Mouse (Mus musculus) gonadal fat pad, adult 2 months (tissue): ENCODE results near the gene Ncoa6. TPM values are rescaled to one million over a fixed set of nuclear protein-coding genes. Genes with fewer than 3 reads are reported as not detected.
"Not testable (repeated sequence)": the region's sequence is repeated elsewhere in the genome, so short reads cannot be mapped to it uniquely, and the experiment has no call there.

Source experiments
- DNase-seq: peaks from one replicate; pipeline ENCODE4 v3.0.0-alpha.2; 2012; ENCODE audit warnings: low read depth
- polyA plus RNA-seq: library from polyadenylated mRNA; depleted of rRNA; stranded (reverse); fragments of >200 nt; gene quantifications from 2 replicates; pipeline ENCODE4 v1.2.3, GENCODE M21; 2012; rRNA removed

The Ncoa6 gene
- 33.7 and 66.1 TPM in 2 replicates for polyA plus RNA-seq

DNA sequence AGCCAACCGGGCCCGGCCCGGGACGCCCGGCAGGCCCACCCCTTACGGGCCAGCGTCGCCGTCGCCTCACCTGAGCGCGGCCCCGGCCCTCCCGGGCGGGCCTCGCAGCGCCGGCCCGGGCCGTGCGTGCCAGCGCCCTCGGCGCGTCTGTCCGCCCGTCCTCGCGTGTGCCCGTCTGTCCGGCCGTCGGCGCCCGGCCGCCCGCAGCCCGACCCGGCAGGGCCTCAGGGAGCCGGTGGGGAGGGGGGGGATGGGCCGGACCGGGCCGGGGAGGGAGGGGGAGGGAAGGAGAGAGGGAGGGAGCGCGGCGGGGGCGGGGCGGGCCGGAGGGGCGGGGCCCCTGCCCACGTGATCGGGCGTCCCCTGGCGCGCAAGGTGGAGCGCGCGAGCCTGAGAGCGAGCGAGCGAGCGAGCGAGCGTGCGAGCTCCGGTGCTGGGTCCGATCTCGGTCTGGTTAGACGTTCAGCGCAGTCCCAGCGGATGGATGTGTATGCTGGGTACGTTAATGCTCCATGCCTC is at the start of gene Ncoa6:
Gene Ncoa6, minus strand, starts transcription at position 325 of the 519 bp plus-strand sequence.
- no peak for DNase-seq

DNA sequence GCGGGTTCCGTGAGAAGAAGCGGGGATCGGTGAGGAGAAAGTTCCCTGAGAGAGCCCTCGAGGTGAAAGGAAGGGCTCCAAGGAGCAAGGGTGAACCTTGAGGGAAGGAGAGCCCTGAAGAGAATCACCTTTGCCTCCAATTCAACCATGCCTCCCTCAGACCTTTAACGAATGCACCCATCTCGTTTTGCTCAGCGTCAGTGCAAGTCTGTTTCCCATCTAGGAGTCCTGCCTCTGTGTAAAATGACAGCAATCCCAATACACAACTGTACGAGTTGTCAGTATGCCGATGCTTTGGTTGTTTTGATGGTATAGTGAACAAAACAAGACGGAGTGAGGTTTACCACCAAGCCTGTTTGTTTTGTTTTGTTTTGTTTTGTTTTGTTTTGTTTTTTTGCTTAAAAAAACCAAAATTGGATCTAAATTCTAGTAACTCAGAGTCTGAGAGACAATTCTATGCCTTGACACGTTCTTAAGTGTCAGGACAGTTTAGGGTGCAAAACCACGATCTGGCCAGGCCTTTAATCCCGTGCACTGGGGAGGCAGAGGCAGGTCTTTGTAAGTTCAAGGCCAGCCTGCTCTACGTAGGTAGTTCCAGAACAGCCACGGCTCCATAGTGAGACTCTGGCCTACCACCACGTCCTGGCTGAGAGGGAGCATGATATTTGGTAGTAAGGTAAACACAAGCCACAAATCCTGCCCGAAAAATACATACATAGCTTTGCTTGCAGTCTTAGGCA is 45.0 kb upstream of the Ncoa6 start:
- no peak for DNase-seq

DNA sequence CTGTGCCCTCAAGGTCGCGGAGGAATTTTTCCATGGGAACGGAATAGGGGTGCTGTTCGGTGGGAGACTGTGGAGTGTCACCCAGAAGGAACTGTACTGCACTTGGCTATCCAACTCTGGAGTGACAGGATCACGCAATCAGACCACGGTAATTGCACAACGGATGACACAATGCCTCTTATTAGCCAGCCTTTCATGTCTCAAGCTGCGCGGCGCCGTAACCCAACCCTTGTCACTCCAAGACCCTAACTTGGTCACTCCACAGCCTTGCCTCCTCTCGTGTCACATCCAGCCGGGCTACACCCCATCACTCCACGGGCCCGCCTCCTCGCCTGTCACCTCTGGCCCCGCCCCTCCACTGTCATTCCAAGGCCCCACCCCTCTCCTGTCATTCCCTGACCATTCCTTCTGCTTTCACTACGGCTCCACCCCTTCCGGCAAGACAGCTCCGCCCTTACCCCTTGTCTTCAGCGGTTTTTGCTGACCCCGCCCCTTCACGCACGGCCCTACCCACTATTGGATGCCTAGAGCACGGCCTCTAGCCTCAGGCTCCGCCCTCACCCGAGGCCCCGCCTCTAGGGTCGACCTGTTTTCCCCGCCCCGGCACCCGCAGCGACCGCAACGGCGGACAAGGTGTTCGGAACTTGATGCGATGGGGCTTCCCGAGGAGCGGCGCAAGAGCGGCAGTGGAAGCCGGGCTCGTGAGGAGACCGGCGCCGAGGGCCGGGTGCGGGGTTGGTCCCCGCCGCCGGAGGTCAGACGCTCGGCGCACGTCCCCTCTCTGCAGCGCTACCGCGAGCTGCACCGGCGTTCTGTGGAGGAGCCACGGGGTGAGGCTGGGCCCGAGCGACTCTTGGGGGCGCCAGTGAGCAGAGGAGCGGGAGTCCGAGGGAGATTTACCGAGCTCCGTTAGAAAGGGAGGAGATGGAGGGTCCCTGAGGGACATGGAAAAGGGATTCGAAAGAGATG is 44.0 kb upstream of the Ncoa6 start, which contains the start of the genes Acss2 and Ggt7:
Gene Acss2, plus strand, starts transcription at position 494 of the 969 bp plus-strand sequence.
Gene Ggt7, minus strand, starts transcription at position 783 of the 969 bp plus-strand sequence.
- DNase-seq = no peak

DNA sequence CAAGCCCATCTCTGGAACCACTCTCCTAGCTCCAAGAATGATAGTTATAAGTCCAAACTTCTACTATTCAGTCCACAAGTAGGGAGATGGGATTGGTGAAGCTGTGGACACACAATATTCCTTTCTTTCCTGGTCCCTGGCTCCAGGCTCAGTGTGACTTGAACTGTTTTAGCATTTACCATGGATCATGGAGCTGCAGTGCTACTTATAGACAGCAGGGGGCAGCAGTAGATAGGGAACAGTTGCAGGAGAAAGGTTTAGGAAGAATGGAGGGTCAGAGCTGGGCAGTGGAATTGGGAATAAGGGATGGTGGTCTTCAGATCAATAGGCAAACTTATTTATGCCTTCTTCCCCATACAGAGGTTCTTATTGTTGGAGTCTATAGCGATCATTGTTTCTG is 42.2 kb upstream of the Ncoa6 start:
- no peak for DNase-seq

DNA sequence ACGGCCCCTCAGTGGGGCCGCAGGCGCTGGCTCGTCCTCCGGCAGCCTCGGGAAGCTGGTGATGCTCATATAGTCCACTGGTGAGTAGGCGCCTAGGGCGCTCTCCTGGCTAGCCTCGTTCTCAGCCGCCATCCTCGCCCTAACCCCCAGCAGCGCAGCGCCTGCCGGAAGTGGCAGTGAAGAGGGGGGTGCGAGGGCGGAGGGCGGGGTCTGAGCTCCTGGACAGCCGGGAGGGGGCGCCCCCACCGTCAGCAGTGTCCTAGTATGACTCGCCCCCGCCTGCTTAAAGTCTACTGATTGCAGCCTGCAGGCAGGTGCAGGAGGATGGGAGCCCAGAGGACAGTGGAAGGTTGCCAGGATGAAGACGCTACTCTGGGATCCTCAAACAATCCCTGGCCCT is 41.0 kb upstream of the Ncoa6 start:
- DNase-seq = no peak

DNA sequence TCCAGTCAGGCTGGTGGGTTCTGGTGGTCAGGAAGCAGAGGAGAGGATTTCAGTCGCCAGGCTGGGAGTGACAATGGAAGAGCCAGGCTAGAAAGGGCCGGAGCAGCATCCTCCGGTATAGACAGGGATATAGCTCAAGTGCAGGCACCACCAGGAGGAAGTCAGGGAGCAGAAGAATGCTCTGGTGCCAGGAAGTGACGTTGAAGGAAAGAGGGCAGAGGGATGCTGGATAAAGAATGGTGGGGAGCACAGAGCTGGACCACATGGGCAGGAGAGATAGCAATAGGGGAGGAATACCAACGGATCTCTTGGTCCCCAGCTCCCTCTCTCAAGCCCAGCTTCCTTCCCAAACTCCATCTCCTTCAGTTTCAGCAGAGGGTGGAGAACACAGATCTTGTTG is 39.8 kb upstream of the Ncoa6 start:
- DNase-seq = no peak

DNA sequence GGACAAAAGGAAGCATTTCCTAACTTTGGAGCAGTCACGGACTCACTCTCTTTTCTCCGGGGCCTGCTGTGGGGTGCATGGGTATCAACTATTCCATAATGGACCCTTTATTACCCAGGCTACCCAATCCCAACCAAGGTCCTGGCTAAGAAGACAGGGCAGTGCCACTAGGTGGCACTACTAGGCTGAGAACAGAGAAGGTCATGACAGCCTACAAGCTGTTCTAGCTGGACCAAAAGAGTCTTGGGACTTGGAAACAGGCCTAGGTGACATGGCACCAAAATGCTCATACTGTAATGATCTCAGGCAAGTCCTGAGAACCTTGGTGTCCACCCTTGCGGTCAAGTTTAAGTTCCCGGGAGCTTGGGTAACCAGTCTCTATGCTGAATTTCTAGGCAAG is 38.8 kb upstream of the Ncoa6 start:
- no peak for DNase-seq

DNA sequence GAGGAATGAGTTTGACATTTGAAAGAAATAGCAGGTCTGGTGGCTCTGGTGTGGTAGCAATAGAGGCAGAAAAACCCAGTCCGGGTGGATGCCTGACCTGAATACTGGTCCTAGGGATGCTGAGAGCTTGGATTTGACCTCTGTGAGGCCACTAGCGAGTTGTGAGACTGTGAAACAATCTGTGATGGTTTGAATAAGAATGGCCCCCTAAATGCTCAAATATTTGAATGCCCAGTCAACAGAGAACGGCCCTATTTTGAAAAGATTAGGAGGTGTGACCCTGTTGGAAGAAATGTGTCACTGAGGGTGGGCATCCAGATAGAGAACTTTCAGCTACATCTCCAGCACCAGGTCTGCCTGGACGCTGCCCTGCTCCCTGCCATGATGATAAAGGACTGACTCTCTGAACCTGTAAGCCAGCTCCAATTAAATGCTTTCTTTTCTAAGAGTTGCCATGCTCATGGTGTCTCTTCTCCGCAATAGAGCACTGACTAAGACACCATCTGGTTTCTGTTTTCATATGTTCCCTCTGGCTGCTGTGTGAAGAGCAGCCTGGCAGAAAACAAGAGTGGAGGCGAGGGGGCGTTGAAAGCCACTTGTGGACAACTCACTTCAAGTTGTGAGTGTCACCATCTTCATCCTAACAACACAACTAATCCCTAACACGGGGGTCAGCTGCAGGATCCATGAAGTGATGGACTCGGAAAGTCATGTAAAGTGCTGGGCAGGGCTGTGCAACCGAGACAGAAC is 34.2 kb upstream of the Ncoa6 start:
- DNase-seq = no peak

DNA sequence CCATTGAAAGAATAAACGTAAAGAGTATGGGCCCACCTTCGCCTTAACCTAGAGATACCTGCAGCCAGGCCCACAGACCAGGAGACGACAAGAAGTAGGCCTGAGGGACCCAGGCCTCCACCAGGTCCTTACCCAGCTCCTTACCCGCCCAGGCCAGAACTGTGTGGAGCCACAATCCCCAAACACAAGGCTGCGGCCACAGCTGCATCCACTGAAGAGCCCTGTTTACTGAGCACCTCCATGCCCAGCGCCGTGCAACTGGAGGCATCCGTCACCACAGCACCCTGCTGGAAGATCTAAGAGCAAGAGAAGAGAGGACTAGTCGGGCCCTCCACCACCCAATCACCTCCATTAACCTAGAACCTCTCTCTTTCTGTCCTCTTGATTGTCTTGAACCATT is 32.1 kb upstream of the Ncoa6 start:
- no peak for DNase-seq

DNA sequence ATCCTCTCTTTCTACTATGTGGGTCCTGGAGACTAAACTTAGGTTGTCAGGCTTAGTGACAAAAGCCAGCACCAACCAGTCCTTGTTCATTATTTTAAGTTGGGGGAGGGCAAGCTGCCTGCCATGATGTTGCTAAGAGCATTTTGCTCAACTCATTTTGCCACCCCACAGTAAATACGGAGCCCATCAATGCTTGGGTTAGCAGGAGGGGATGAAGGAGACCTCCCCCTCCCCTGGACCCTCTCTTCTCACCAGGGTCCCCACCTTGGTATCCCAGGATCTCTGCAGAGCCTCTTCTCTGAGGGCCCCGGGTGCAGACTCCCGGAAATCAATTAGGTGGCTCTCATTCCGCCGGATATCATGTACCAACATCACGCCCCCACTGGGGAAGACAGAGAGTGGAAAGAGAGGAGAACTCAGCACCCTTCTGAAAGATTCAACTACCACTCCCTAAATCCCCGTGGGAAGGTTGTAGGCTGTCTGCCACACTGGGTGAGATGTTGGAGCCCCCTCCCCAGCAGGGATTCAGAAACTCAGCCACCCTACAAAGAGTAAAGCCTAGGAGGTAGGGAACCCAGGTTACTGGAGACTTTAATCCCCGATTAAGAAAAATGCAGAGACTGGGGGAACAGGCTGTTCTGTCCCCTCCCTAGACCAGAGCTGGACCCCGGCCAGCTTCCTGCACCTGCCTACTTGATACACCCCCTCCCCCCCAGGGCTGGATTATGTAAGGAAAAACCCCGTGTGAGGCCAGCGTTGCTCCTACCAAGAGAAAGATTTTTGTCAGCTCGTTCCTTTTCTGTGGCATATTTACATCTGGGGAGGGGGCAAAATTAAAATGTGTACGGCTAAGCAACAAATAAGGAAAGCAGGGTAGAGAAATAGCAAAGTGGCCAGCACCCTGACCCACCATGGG is 31.0 kb upstream of the Ncoa6 start:
- DNase-seq = no peak

DNA sequence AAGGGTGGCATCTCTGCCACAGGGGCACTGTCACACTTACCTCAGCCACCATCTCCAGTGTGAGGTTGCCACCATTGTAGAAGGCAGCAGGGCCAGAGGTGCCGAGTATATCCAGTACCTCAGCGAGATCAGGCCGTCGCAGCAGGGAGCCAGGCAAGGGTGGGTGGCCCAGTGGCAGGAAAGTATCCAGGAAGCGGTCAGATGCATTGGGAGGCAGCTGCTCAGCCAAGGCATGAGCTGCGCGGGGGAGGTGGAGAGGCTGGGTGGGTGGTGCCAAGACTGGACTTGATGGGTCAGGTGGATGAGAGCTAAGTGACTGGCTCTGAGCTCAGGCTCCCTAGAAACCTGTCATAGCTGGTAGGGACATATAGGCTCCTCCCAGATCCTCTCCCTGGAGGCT is 28.9 kb upstream of the Ncoa6 start:
- DNase-seq = no peak

DNA sequence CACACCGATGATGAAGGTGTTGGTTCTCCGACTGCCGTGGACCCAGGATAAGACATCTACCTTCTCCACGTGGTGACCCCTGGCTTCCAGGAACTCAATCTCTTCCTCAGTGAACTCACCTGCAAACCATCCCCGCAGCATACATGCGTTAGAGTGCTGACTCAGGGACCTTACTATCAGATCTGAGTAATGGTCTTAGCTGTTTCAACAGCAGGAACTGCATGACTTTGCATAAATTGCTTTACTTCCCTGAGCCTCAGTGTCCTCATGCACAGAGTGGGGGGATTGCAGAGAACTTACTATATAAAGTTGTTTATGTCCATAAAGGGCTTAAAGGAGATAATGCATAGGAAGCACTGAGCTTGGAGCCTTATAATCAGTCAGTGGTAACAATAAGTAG is 17.3 kb upstream of the Ncoa6 start:
- DNase-seq = no peak

DNA sequence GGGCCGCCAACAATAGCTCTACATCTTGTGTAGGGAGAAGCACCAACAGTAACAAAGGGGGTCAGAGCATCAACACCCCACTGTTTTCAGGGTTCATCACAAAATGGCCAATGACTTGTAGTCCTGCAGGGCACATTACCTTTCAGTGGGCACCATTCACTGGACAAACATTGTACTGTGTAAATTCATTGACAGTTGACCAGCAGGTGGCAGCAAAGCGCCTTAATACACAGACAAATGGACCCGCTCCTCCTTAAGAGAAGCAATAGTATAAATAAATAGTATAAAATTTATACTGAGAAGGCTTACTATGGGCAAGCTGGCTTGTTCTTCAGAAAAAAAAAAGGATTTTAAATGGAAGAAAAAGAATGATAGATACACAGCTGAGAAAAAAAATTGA is 8.3 kb upstream of the Ncoa6 start:
- no peak for DNase-seq

DNA sequence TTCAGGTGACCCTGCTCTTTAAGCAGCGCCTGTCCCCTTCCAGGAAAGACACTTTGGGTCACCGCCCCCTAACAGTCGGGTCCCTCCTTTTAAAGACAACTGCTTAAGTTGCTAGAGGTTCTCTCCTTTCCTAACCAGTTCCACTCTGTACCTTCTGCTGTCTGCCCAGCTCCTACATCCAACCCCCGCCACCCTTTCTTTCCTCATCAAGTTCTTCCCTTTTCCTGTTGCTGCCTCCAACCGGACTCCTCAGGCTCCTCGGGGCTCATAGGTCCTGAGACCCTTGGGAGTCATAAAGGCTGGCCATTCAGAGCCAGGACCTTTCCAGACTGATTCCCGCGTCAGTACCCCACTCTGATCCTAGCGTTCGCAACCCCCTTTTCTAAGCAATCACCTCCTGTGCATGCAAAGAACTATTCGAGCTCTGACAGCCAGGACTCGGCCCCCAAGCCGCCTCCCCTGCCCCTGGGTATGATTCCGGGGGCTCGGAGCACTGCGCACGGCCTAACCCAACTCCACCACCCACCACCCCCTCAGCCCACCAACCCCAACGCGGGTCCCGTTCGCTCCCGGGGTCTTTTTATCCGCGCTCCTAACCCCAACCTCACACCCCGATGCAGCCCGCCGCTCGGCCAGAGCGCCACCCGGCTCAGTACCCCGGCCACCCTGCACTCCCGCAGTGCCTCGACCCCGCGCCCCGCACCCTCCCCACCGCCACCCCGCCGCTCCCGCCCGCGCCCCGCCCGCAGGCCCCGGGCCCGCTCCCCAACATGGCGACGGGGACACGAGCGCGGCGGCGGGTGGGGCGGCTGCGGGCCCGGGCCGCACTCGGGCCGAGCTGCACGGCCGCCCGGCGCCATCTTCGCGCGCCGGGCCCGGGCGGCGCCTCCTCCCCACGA is 774 bp downstream of the Ncoa6 start:
- no peak for DNase-seq

DNA sequence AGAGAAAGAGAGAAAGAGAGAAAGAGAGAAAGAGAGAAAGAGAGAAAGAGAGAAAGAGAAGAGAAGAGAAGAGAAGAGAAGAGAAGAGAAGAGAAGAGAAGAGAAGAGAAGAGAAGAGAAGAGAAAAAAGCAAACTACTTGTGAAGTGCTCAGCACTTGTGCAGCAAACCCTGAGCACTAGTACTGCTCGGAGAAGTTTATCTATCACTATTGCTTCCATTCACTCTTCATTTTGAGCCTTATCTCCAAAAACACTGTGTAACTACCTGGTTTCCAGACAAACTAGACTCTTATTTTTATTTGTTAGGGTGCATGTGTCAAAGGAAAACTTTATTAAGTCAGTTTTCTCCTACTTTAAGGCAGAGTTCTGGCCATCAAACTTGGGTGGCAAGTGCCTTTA is 6.8 kb downstream of the Ncoa6 start:
- no peak for DNase-seq

DNA sequence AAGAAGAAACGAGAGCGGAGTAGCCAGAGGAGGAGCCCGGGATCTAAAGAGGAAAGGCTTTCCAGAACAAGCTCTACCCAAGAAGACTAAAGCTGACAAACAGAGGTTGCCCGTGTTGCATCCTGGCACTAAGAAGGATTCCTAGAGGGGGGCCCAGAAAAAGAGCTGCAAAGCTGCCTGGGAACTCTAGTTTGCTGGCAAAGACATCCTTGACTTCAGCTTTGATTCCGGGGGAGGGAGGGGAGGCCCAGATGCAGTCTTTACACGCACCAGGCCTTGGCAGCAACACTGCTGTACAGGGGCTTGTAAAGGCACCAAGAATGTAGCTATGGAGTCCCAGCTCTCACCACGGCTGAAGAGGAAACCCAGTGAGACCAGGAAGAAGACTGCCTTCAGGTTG is 20.1 kb downstream of the Ncoa6 start:
- no peak for DNase-seq

DNA sequence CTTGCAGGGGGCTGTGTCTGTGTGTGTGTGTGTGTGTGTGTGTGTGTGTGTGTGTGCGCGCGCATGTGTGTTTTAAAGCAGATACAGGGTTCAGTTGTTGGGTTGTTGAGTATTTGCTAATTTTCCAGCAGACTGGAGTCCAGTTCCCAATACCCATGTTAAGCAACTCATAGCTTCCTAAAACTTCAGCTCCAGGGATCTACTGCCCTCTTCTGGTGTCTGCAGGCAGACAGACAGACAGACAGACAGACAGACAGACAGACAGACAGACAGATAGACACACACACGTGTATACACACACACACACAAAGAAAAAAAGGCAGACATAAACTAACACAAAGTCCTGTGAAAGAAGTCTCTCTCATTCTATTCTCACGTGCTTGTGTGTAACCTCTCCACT is 22.4 kb downstream of the Ncoa6 start:
- DNase-seq = no peak

DNA sequence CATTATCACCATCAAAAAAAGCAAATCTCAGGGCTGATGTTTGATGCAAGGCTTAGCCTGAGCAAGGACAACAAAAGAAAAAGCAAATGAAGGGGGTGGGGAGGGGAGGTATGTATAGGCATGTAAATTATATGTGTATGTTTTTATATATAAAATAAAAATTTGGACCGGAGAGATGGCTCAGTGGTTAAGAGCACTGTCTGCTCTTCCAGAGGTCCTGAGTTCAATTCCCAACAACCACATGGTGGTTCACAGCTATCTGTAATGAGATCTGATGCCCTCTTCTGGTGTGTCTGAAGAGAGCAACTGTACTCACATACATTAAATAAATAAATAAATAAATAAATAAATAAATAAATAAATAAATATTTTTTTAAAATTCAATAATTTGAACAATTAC is 25.8 kb downstream of the Ncoa6 start:
- not testable (repeated sequence) for DNase-seq

DNA sequence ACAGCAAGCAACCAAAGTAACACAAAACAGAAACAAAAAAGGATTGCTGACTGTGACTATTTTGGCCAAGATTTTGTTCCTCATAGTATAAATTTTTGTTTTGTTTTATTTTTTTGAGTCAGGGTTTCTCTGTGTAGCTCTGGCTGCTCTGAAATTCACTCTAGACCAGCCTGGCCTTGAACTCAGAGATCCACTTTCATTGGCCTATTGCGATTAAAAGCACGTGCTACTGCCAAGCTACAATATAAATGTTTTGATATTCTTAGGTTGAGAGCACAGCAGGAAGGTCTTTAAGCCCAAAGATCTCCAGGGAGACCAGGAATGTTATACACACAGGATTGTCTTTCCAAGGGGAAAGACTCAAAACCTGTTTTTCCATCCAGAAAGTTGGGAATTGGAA is 30.2 kb downstream of the Ncoa6 start:
- DNase-seq = no peak

DNA sequence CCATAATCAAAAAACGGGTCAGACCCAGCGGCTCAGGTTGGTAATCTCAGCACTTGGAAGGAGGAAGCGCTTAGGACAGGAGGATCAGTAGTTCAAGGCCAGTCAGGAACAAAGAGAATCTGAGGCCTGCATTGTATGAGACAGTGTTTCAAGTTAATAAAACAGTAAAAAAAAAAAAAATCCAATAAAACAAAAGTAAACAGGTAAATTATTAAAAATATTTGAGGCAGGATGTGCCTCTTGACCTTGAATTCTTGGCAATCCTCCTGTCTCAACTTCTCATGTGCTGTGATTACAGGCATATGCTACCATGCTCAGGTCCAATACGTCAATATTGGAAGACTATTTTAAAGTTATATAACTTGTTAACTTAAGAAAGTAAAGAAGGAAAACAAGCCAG is 30.8 kb downstream of the Ncoa6 start:
- DNase-seq = no peak
